Mouse (Mus musculus): ENCODE data around the gene Zdhhc19. TPM values are rescaled to one million over a fixed set of nuclear protein-coding genes. Genes with fewer than 3 reads are reported as not detected.

The Zdhhc19 gene
- polyA plus RNA-seq, 1 experiment from 2014 or later, result not detected

- ATAC-seq (ENCODE audit: extremely low read depth, insufficient number of reproducible peaks, low FRiP score, low TSS enrichment), result no peak
- no peak overlapping the region for H3K4me3 ChIP-seq
- H3K27me3 ChIP-seq (replicated peaks), result peaks cover 30% of the 10 kb centered on the region
- peak overlapping the region; percentile 63; the same call in 1 of the 2 replicates for H3K9ac ChIP-seq
- H3K27ac ChIP-seq (replicated peaks), result peak overlapping the region; percentile 92
- WGBS, result 75% methylated on average over 5 of the region's 5 CpGs
- peak overlapping the region; percentile 50; the same call in 1 of the 2 replicates for H3K4me2 ChIP-seq
- H3K4me1 ChIP-seq, result peaks cover 56% of the 10 kb centered on the region
- H3K9me3 ChIP-seq, result no peaks in the 10 kb centered on the region
- H3K36me3 ChIP-seq, result no peaks in the 10 kb centered on the region
Measured at GRCm38 (mm10) chr16:32508035-32508434, 12.0 kb downstream of the Zdhhc19 start.

DNA sequence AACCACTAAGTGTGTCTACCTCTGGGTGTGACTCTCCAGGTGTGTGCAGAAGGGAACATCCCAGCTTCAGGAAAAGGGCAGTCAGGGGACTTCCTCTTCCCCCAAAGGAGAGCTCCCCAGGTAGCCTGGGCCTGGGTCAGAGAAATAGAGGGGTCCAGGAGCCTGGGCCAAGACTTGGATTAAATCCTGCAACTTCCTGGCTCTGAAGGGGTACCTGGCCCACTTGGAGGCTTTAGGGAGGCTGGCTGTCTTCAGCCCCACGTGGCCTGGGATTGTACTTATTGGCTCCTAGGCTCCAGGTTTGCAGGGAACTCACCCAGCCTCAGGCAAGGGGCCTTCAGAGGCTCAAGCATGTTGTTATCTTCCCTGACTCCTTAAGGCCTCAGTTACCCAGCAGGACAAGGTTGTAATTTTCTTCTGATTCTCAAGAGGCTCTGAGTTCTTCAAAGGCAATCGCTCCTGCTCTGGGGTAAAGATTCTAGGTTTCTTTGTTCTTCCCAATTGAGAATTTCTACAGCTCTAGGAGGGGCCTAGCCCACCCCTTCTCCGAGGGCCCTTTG lies 12.5 kb downstream of the Zdhhc19 start:
- H3K4me2 ChIP-seq, result peak overlapping the region; percentile 50
- H3K4me3 ChIP-seq, result no peak overlapping the region
- no peaks in the 10 kb centered on the region for H3K9me3 ChIP-seq
- H3K27ac ChIP-seq (replicated peaks), result peak overlapping the region; percentile 92
- WGBS, result 27% methylated on average over 3 of the region's 3 CpGs
- no peaks in the 10 kb centered on the region for H3K36me3 ChIP-seq
- peak overlapping the region; percentile 63 for H3K9ac ChIP-seq
- H3K4me1 ChIP-seq, result peaks cover 60% of the 10 kb centered on the region
- no peak for ATAC-seq (ENCODE audit: extremely low read depth, insufficient number of reproducible peaks, low FRiP score, low TSS enrichment)
- H3K27me3 ChIP-seq (replicated peaks), result peaks cover 26% of the 10 kb centered on the region

DNA sequence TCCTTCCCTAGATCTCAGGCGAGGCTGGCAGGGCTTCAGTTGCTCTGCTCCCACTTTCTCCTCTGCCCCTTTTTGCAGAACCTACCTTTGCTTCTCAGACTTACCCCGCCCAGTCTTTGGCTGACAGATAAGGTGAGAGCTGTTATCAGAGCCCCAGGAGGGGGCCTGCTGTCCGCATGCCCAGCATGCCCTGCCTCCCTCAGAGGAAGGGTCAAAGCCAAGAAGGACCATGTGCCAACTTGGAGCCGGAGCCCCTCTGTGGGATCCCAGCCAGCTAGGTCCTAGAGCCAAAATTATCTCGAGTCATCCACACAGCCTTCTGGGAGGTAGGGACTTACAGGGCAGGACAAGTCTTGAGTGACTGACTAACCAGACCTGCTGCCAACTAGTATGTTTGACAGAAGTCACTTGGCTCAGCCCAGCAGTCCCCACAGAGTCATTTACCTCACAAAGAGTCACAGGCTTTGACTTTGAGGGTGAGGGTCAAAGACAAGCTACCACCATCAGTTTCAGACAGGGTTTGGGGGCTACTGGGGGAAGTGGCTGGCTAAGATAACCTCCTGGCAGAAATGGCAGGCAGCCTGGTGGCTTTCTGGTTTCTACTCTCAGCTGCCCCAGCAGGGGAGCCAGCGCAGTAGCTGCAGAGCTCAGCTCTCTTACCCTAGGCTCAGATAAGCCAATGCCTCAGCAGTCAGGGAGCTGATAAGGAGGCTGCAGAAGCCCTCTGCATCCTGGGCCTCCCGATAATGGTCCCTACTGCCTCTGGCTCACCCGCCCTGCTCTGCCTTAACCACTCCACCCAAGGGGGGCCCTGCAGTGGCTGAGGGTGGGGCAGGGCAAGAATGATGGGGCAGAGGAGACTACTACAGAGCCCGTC lies 13.2 kb downstream of the Zdhhc19 start:
- H3K27me3 ChIP-seq (replicated peaks), result peaks cover 21% of the 10 kb centered on the region
- H3K27ac ChIP-seq (replicated peaks), result peak overlapping the region; percentile 92
- no peak overlapping the region for H3K4me3 ChIP-seq
- H3K36me3 ChIP-seq, result no peaks in the 10 kb centered on the region
- H3K4me1 ChIP-seq, result peaks cover 60% of the 10 kb centered on the region
- ATAC-seq (ENCODE audit: extremely low read depth, insufficient number of reproducible peaks, low FRiP score, low TSS enrichment), result peak; percentile 80
- peak overlapping the region; percentile 63 for H3K9ac ChIP-seq
- 9% methylated on average over 9 of the region's 9 CpGs for WGBS
- peak overlapping the region; percentile 50 for H3K4me2 ChIP-seq
- H3K9me3 ChIP-seq, result no peaks in the 10 kb centered on the region

DNA sequence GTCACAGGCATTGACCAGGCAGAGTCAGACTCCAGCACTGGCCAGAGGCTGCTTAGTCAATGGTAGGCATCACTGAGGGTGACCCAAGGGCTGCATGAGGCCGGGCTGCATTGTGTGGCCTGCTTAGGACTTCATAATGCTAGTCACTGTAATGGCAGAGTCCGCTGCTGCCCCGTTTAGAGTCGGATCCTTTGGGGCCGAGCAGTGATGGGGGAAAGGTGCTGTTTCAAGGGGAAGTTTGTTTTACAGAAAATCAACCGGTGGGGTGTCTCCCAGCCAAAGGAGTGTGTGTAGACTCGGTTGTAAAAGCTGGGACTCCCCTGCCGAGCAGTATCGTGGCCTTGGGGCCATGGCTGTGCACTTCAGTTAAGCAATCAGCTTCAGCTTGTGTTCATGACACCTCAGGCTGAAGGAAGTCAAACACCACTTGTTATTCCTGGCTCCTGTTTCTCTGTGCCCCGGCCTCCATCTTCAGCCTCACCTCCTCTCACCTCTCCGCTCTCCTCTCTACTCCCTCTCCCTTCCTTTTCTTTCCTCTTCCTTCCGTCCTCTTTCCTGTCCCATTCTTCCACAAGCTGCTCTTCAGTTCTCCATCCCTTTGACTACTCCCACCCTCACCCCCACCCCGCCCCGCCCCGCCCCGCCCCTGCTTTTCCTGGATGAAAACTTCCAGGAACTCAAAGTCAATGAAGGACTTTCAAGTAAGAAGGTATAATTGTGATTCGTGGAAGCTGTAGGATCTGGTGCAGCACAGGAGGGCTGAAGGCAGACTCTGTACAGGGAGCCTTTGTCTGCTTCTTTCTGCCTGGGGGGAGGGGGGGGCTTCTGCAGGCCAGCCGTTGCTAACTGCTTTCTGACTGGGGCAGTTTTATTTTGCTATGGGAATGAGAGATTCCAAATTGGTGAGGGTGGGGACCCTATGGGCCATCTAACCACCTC lies 14.6 kb downstream of the Zdhhc19 start:
- H3K4me3 ChIP-seq, result no peak overlapping the region
- peaks cover 61% of the 10 kb centered on the region for H3K4me1 ChIP-seq
- ATAC-seq (ENCODE audit: extremely low read depth, insufficient number of reproducible peaks, low FRiP score, low TSS enrichment), result no peak
- peaks cover 11% of the 10 kb centered on the region for H3K27me3 ChIP-seq (replicated peaks)
- peak overlapping the region; percentile 50 for H3K4me2 ChIP-seq
- no peaks in the 10 kb centered on the region for H3K36me3 ChIP-seq
- H3K27ac ChIP-seq (replicated peaks), result peak overlapping the region; percentile 92
- H3K9ac ChIP-seq, result peak overlapping the region; percentile 56
- no peaks in the 10 kb centered on the region for H3K9me3 ChIP-seq
- 56% methylated on average over 18 of the region's 18 CpGs for WGBS

- Histone ChIP-seq H3K27ac (replicated peaks) (peak overlapping the region; percentile 92; the same call in 1 of the 2 replicates), H3K4me2 (peak overlapping the region; percentile 50; the same call in 1 of the 2 replicates), H3K27me3 (replicated peaks) (peaks cover 4% of the 10 kb centered on the region; the same call in 1 of the 2 replicates), H3K36me3 (no peaks in the 10 kb centered on the region), H3K4me3 (no peak overlapping the region), H3K4me1 (peaks cover 68% of the 10 kb centered on the region), H3K9ac (peak overlapping the region; percentile 56; the same call in 1 of the 2 replicates), H3K9me3 (no peaks in the 10 kb centered on the region)
- no peak for ATAC-seq (ENCODE audit: extremely low read depth, insufficient number of reproducible peaks, low FRiP score, low TSS enrichment)
- WGBS, result 83% methylated on average over 3 of the region's 3 CpGs
Measured at GRCm38 (mm10) chr16:32511338-32511734, 15.3 kb downstream of the Zdhhc19 start.

DNA sequence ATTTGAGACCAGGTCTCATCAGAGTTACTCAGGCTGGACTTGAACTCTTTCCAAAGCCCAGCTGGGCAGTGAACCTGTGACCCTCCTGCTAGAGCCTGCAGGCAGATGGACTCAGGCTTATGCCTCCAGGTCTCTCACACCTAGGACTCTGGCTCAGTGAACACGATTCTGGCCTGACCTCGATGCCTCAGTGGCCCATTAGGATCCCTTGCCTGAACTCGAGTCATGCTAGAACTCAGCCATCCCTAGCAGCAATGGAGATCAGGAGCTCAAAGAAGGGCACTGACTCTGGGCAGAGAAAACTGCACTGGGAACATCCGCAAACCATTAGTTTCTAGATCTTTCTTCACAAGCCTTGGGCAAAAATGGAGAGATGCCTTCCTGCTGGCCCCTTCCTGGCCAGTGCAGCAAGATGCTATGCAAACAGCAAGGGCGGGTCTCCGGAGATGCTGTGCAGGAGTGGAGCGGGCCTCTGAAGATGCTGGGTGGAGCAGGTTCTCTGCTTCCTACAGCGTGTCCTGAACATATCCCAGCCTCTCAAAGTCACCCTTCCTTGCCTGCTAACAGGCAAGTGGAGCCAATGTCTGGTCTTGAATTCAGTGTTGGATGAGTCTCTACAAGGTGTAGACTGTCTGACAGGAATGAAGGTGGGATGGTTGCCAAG lies 15.9 kb downstream of the Zdhhc19 start:
- Histone ChIP-seq H3K9me3 (no peaks in the 10 kb centered on the region), H3K36me3 (no peaks in the 10 kb centered on the region), H3K4me1 (peaks cover 71% of the 10 kb centered on the region), H3K9ac (no peak overlapping the region), H3K4me3 (no peak overlapping the region), H3K4me2 (no peak overlapping the region), H3K27ac (replicated peaks) (no peak overlapping the region), H3K27me3 (replicated peaks) (0 out of 2 replicates have a peak, but pooled peaks cover under 1% of the 10 kb centered on the region)
- WGBS, result 85% methylated on average over 8 of the region's 8 CpGs
- no peak for ATAC-seq (ENCODE audit: extremely low read depth, insufficient number of reproducible peaks, low FRiP score, low TSS enrichment)

GRCm38 (mm10) chr16:32512921-32513320 lies 16.9 kb downstream of the Zdhhc19 start:
- Histone ChIP-seq H3K4me3 (no peak overlapping the region), H3K4me1 (peaks cover 63% of the 10 kb centered on the region), H3K9ac (0 out of 2 replicates have a peak overlapping the region, but pooled peaks have one; percentile 47), H3K27me3 (replicated peaks) (no peaks in the 10 kb centered on the region), H3K36me3 (no peaks in the 10 kb centered on the region), H3K4me2 (no peak overlapping the region), H3K9me3 (no peaks in the 10 kb centered on the region), H3K27ac (replicated peaks) (0 out of 2 replicates have a peak overlapping the region, but pooled peaks have one; percentile 39)
- 74% methylated on average over 3 of the region's 3 CpGs for WGBS
- ATAC-seq (ENCODE audit: extremely low read depth, insufficient number of reproducible peaks, low FRiP score, low TSS enrichment), result no peak

DNA sequence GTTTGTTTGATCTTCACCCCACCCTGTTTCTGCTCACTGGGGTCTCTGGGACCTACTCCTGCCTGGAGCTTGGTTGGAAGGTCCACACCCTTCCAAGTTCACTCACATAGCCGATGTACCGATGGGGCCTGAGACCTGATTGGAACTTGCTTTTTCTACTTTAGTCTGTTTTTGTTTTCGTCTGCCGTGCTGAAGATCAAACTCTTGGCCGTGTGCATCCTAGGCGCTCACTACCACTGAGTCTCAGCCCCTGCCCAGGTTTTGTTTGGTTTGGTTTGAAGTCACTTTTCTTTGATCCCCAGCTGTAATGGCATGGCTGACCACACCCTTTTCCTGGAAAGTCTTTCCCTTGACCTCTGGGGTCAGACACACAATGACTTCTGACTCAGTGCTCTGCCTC lies 17.3 kb downstream of the Zdhhc19 start:
- Histone ChIP-seq H3K36me3 (no peaks in the 10 kb centered on the region), H3K4me1 (peaks cover 58% of the 10 kb centered on the region), H3K9ac (no peak overlapping the region), H3K4me2 (no peak overlapping the region), H3K27me3 (replicated peaks) (no peaks in the 10 kb centered on the region), H3K9me3 (no peaks in the 10 kb centered on the region), H3K4me3 (no peak overlapping the region), H3K27ac (replicated peaks) (no peak overlapping the region)
- ATAC-seq (ENCODE audit: extremely low read depth, insufficient number of reproducible peaks, low FRiP score, low TSS enrichment), result no peak
- 92% methylated on average over 6 of the region's 6 CpGs for WGBS

DNA sequence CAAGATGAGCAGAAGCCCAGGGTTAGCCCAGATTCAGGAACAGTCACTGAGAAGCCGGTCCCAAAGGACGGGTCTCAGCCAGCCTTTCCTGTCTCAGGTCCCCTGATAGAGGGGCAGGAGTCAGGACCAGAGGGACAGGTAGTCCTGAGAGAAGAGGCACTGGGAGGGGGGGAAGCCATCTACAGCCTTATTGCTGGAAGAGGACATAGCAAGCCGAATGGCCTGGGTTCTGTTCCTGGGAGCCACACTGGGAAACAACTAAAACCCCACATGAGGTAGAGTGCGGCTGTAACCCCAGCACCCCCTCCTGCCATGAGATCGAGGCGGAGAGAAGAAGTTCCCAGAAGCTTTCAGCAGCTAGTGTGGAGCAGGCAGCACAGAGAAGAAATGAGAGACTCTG lies 17.9 kb downstream of the Zdhhc19 start:
- Histone ChIP-seq H3K36me3 (no peaks in the 10 kb centered on the region), H3K27ac (replicated peaks) (no peak overlapping the region), H3K9me3 (no peaks in the 10 kb centered on the region), H3K4me2 (no peak overlapping the region), H3K9ac (no peak overlapping the region), H3K27me3 (replicated peaks) (no peaks in the 10 kb centered on the region), H3K4me3 (no peak overlapping the region), H3K4me1 (peaks cover 53% of the 10 kb centered on the region)
- 90% methylated on average over 6 of the region's 6 CpGs for WGBS
- no peak for ATAC-seq (ENCODE audit: extremely low read depth, insufficient number of reproducible peaks, low FRiP score, low TSS enrichment)

GRCm38 (mm10) chr16:32516006-32516962 lies 20.2 kb downstream of the Zdhhc19 start:
- 30% methylated on average over 21 of the region's 21 CpGs for WGBS
- ATAC-seq (ENCODE audit: extremely low read depth, insufficient number of reproducible peaks, low FRiP score, low TSS enrichment), result 0 out of 2 replicates have a peak, but pooled peaks have one; percentile 58

More at GRCm38 (mm10) chr16:32516006-32516962, 20.2 kb downstream of the Zdhhc19 start:
- H3K27me3 ChIP-seq (replicated peaks), result no peaks in the 10 kb centered on the region
- peaks cover 29% of the 10 kb centered on the region for H3K4me1 ChIP-seq
- no peaks in the 10 kb centered on the region for H3K9me3 ChIP-seq
- no peaks in the 10 kb centered on the region for H3K36me3 ChIP-seq
- H3K27ac ChIP-seq (replicated peaks), result peak overlapping the region; percentile 46
- H3K9ac ChIP-seq, result peak overlapping the region; percentile 68
- no peak overlapping the region for H3K4me3 ChIP-seq
- H3K4me2 ChIP-seq, result peak overlapping the region; percentile 54

Data from heart, embryonic 13.5 days (tissue).